Mouse (Mus musculus) G1E (cell line): Measurements from ENCODE around the gene 4930578C19Rik.

Source experiments
- CTCF ChIP-seq: IDR thresholded peaks from 2 replicates; pipeline ENCODE4 v1.5.1; 2012; ENCODE audit warnings: low read depth, low read length, inconsistent platforms, mixed read lengths
- GATA1 ChIP-seq: IDR thresholded peaks from 2 replicates; pipeline ENCODE4 v1.6.1; 2012; ENCODE audit warnings: borderline replicate concordance, low read length, inconsistent platforms, mixed read lengths
- GATA2 ChIP-seq: IDR thresholded peaks from 2 replicates; pipeline ENCODE4 v1.6.1; 2012; ENCODE audit warnings: low read depth, low read length, inconsistent platforms, borderline replicate concordance
- POLR2AphosphoS5 ChIP-seq: IDR thresholded peaks from 2 replicates; pipeline ENCODE4 v1.6.1; 2012; ENCODE audit warnings: low read depth, low read length, inconsistent platforms; ENCODE audit not compliant: insufficient replicate concordance

DNA sequence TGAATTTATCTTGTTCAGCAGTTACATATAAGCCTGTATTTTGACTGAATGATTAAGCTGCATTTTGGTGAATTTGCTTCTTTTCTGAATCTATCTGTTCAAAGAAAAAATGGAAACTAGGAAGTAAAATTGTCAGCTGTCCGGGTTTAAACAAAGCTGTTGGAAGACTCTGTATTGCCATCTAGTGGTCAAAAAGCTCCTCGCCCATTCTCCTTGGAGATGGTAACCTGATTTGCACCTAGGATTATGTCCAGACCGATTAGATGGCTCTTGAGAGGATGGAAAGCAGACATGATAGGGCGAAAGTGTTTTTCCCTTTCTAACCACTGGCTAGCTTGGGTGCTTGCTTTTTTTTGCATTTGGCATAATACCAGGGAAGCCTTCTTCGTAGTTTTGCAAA, 19.1 kb downstream of the 4930578C19Rik start:
- no peak for TF ChIP-seq GATA1
- 0 out of 2 replicates have a peak, but pooled peaks have one; percentile 20 for TF ChIP-seq CTCF
- TF ChIP-seq GATA2, result no peak
- no peak for TF ChIP-seq POLR2AphosphoS5
